Mouse (Mus musculus) megakaryocyte, embryonic 14.5 days (primary cell): ENCODE measurements around the gene 4930562C15Rik. TPM values are rescaled to one million over a fixed set of nuclear protein-coding genes. Genes with fewer than 3 reads are reported as not detected.

Source experiments
- H3K27me3 ChIP-seq: replicated peaks from 2 replicates; pipeline ENCODE3; 2012; ENCODE audit warnings: inconsistent platforms
- H3K36me3 ChIP-seq: replicated peaks from 2 replicates; pipeline ENCODE3; 2012; ENCODE audit warnings: low read length, inconsistent platforms, mixed read lengths
- H3K4me1 ChIP-seq: 2 replicates; pipeline ENCODE4 v1.6.1; 2012; ENCODE audit warnings: inconsistent platforms
- H3K4me3 ChIP-seq: replicated peaks from 2 replicates; pipeline ENCODE3; 2012; ENCODE audit warnings: moderate library complexity, mild to moderate bottlenecking, inconsistent platforms
- H3K9me3 ChIP-seq: 2 replicates; pipeline ENCODE4 v1.6.1; 2012; ENCODE audit warnings: inconsistent platforms
- FLI1 ChIP-seq: IDR thresholded peaks from 2 replicates; pipeline ENCODE4 v1.6.1; 2012; ENCODE audit warnings: low read length, inconsistent platforms, mixed read lengths
- GATA1 ChIP-seq: IDR thresholded peaks from 3 replicates; pipeline ENCODE4 v1.6.1; 2012; ENCODE audit warnings: mixed read lengths, low read length, inconsistent platforms, borderline replicate concordance
- polyA plus RNA-seq: library from polyadenylated mRNA; stranded (reverse); fragments of >175 nt; gene quantifications from 2 replicates; pipeline ENCODE4 v1.2.3, GENCODE M21; 2012; ENCODE audit warnings: low replicate concordance; ENCODE audit not compliant: insufficient read depth

4930562C15Rik gene
- polyA plus RNA-seq, 1 experiment = not detected

DNA sequence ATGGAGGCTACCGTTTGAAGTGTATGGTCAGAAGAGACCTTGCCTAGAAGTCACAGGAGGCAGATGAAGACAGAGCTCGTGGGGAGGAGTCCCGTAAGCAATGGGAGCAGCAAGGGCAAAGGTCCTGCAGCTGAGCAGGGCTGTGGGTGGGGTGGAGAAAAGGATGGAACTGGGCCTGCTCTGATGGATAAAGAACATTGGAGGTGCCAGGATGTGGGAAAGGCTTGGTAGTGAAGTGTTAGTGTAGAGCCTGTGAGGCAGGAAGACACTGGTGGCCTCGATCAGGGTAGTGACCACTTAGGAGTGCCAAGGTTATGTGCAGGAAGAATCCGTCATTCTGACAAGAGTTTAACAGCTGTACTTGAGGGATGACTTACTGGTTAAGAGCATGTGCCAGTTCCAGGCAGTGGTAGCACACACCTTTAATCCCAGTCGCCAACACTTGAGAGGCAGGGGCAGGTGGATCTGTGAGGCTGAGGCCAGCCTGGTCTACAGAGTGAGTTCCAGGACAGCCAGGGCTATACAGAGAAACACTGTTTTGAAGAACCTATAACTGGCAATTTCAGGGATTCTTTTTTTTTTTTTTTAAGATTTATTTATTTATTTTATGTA, 68.4 kb downstream of the 4930562C15Rik start:
- Histone ChIP-seq H3K36me3 (peaks cover 48% of the 10 kb centered on the region), H3K27me3 (no peaks in the 10 kb centered on the region), H3K4me1 (peaks cover 60% of the 10 kb centered on the region), H3K9me3 (no peaks in the 10 kb centered on the region), H3K4me3 (peak overlapping the region; percentile 14)
- no peak for TF ChIP-seq GATA1
- TF ChIP-seq FLI1 = no peak

DNA sequence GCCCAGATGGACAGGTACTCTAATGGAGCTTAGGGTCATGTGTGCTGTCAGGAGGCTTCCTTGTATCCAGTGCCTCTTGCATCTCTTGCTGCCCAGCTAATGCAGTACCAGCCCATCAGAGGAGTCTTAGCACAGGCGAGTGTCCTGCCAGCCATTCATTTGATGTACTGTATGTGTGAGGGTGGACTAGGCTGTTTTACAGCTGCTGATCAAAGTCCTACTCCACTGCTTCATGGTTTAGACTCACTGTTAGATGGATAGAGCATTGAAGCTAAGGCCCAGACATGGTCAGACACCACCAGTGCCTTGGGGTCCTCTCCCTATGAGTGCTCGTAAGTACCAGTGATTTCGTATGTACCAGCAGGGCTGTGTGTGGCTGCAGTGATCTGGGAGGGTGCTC, 69.7 kb downstream of the 4930562C15Rik start:
- TF ChIP-seq FLI1 (no peak), GATA1 (no peak)

GRCm38 (mm10) chr16:4905591-4905990, 70.4 kb downstream of the 4930562C15Rik start:
- Histone ChIP-seq H3K36me3 (peaks cover 62% of the 10 kb centered on the region), H3K4me1 (peaks cover 59% of the 10 kb centered on the region), H3K4me3 (no peak overlapping the region), H3K9me3 (no peaks in the 10 kb centered on the region), H3K27me3 (no peaks in the 10 kb centered on the region)
- TF ChIP-seq FLI1 (no peak), GATA1 (no peak)

More for the DNA sequence above, 69.7 kb downstream of the 4930562C15Rik start:
- H3K36me3 ChIP-seq = peaks cover 55% of the 10 kb centered on the region
- H3K27me3 ChIP-seq = no peaks in the 10 kb centered on the region
- peaks cover 59% of the 10 kb centered on the region for H3K4me1 ChIP-seq
- no peaks in the 10 kb centered on the region for H3K9me3 ChIP-seq
- H3K4me3 ChIP-seq = peak overlapping the region; percentile 40

DNA sequence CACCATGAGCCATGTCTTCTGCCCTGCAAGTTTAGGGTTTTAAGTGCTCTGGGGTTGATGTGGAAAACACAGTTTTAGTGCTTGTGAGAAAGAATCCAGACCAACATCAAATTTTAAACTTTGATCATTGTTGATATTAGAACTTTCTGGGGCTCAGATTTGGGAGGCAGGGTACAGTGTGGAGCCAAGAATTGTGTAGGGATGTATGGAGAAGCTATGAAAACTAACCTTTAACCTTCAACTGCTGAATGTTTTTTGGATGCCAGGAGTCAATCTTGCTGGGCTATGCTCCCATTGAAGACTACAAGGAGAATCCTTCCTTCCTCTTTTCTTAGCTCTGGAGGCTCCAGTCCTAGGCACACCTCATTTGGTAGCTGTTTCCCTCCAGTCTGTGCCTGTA, 71.3 kb downstream of the 4930562C15Rik start:
- no peak overlapping the region for H3K4me3 ChIP-seq
- TF ChIP-seq FLI1 (no peak), GATA1 (no peak)

GRCm38 (mm10) chr16:4907386-4907785, 72.2 kb downstream of the 4930562C15Rik start:
- Histone ChIP-seq H3K4me1 (peaks cover 70% of the 10 kb centered on the region), H3K36me3 (peaks cover 74% of the 10 kb centered on the region), H3K27me3 (no peaks in the 10 kb centered on the region), H3K9me3 (no peaks in the 10 kb centered on the region), H3K4me3 (no peak overlapping the region)
- no peak for TF ChIP-seq FLI1
- no peak for TF ChIP-seq GATA1

More for the DNA sequence above, 71.3 kb downstream of the 4930562C15Rik start:
- no peaks in the 10 kb centered on the region for H3K9me3 ChIP-seq
- peaks cover 65% of the 10 kb centered on the region for H3K36me3 ChIP-seq
- H3K27me3 ChIP-seq = no peaks in the 10 kb centered on the region
- H3K4me1 ChIP-seq = peaks cover 65% of the 10 kb centered on the region

DNA sequence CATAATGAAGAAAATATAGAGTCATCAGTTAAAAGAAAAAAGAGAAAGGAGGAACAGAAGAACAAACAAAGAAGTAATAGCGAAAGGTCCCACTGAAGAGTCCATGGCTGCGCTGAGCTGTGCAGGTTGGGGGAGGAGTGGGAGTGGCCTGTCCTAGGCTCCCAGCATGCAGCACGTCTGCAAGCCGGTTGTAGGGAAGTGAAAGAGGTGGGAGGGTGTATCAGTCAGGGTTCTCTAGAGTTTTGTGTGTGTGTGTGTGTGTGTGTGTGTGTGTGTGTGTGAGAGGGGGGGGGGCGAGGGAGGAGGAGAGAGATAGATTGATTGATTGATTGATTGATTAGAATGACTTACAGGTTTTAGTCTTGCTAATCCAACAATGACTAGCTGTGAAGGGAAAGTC, 72.8 kb downstream of the 4930562C15Rik start:
- no peaks in the 10 kb centered on the region for H3K27me3 ChIP-seq
- TF ChIP-seq GATA1 (no peak), FLI1 (no peak)
- no peak overlapping the region for H3K4me3 ChIP-seq
- no peaks in the 10 kb centered on the region for H3K9me3 ChIP-seq
- peaks cover 70% of the 10 kb centered on the region for H3K4me1 ChIP-seq
- peaks cover 76% of the 10 kb centered on the region for H3K36me3 ChIP-seq

GRCm38 (mm10) chr16:4909745-4910144, 74.5 kb downstream of the 4930562C15Rik start:
- TF ChIP-seq GATA1 (no peak), FLI1 (no peak)
- Histone ChIP-seq H3K9me3 (no peaks in the 10 kb centered on the region), H3K27me3 (no peaks in the 10 kb centered on the region), H3K4me3 (no peak overlapping the region), H3K36me3 (peaks cover 86% of the 10 kb centered on the region), H3K4me1 (peaks cover 69% of the 10 kb centered on the region)

GRCm38 (mm10) chr16:4910758-4911157, 75.5 kb downstream of the 4930562C15Rik start:
- Histone ChIP-seq H3K4me3 (no peak overlapping the region), H3K36me3 (peaks cover 88% of the 10 kb centered on the region), H3K9me3 (no peaks in the 10 kb centered on the region), H3K4me1 (peaks cover 66% of the 10 kb centered on the region), H3K27me3 (no peaks in the 10 kb centered on the region)
- TF ChIP-seq FLI1 (no peak), GATA1 (no peak)

GRCm38 (mm10) chr16:4912074-4912648, 76.9 kb downstream of the 4930562C15Rik start:
- H3K4me3 ChIP-seq = no peak overlapping the region
- H3K4me1 ChIP-seq = peaks cover 66% of the 10 kb centered on the region
- H3K9me3 ChIP-seq = no peaks in the 10 kb centered on the region
- H3K27me3 ChIP-seq = no peaks in the 10 kb centered on the region
- no peak for TF ChIP-seq GATA1
- no peak for TF ChIP-seq FLI1
- H3K36me3 ChIP-seq = peaks cover 96% of the 10 kb centered on the region
